Mouse (Mus musculus) macrophage (primary cell): Measurements from ENCODE around the gene Apof. TPM values are rescaled to one million over a fixed set of nuclear protein-coding genes. Genes with fewer than 3 reads are reported as not detected.

Experiments used
- H3K27ac ChIP-seq: fragments of 350-480 bp; formaldehyde crosslinking; 2 replicates; pipeline ENCODE4 v1.9.0; 2021
- H3K36me3 ChIP-seq: fragments of 350-480 bp; formaldehyde crosslinking; 2 replicates; pipeline ENCODE4 v1.9.0; 2021; ENCODE audit errors: inconsistent target
- H3K4me3 ChIP-seq: fragments of 350-480 bp; formaldehyde crosslinking; 2 replicates; pipeline ENCODE4 v1.9.0; 2021; ENCODE audit errors: inconsistent target
- H3K79me2 ChIP-seq: fragments of 350-480 bp; formaldehyde crosslinking; 2 replicates; pipeline ENCODE4 v1.9.0; 2021; ENCODE audit errors: inconsistent target
- WGBS: methylation state at CpG from one replicate; pipeline ENCODE4 v1.1.7; 2026; ENCODE audit warnings: inconsistent platforms; ENCODE audit not compliant: missing documents; 5-methylcytosine and 5-hydroxymethylcytosine counted together
- polyA plus RNA-seq: library from polyadenylated mRNA; stranded (reverse); fragments of 250-400 nt; gene quantifications from 3 replicates; pipeline ENCODE4 v1.2.4, GENCODE M21; 2018; ENCODE audit warnings: inconsistent platforms
- total RNA-seq, 78 experiments: library from RNA; depleted of rRNA; stranded (reverse); fragments of 250-400 nt; gene quantifications; 1 replicate in 9 of 78; 2 replicates in 24 of 78; 3 replicates in 43 of 78; 4 replicates in 2 of 78; pipeline ENCODE4 v1.2.4; 2018; ENCODE audit warnings: inconsistent platforms in 56 of 78

Apof gene
- 1 to 10 TPM in 3 of 26 experiments, under 1 TPM in 4, not detected in 19; 0.62 to 1.2 (median 0.96) TPM for total RNA-seq (2018; cell fraction: chromatin; rRNA removed)
- total RNA-seq (2018; cell fraction: cytosol; rRNA removed) = under 1 TPM in 16 of 26 experiments, not detected in 10; 0.14 to 0.74 (median 0.34) TPM
- 1 to 10 TPM in 2 of 26 experiments, under 1 TPM in 8, not detected in 16; 0.48 to 1.2 (median 0.74) TPM for total RNA-seq (2018; cell fraction: nucleus; rRNA removed)
- 0.16 to 0.18 TPM in 2 of 3 replicates, not detected in the other for polyA plus RNA-seq

- Histone ChIP-seq H3K27ac (no peak within 1 kb of the TSS; the same call in 1 of the 2 replicates), H3K4me3 (no peak within 1 kb of the TSS), H3K79me2 (peaks cover 31% of the 10 kb centered on the region), H3K36me3 (peaks cover 5% of the 10 kb centered on the region; the same call in 1 of the 2 replicates)
- 100% methylated on average over 5 of the region's 6 CpGs for WGBS
Measured at GRCm38 (mm10) chr10:128268371-128268770, at the start of gene Apof. Apof (plus strand) TSS chr10:128268671.

DNA sequence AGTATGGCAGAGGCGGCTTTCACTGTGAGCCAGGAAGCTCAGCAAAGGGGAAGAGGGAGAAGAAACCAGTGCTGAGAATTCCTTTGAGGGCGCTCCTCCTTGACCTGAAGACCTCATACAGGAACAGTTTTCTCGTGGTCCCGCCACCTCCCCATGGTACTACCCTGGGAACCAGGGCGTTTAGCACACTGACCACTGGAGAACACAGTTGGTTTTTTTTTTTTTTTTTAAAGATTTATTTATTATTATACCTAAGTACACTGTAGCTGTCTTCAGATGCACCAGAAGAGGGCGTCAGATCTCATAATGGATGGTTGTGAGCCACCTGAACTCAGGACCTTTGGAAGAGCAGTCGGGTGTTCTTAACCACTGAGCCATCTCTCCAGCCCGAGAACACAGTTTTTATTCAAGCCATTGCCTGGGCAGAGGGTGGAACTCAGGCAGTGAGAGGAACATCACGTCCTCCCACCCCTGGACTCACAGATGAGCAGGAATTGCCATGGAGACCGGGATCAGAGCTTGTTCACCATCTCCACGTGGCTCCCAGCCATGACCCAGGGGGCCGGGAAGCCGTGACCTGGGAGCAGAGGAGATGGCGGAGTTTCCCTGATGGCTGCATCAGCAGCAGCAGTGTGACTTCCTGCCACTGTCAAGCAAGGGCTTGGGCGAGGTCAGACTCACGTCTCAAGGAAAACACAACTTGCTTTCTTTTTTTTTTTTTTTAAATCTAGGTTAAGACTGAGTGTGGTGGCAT, 46.8 kb upstream of the Apof start:
- Histone ChIP-seq H3K4me3 (no peak overlapping the region), H3K79me2 (no peaks in the 10 kb centered on the region), H3K36me3 (no peaks in the 10 kb centered on the region), H3K27ac (no peak overlapping the region)
- 78% methylated on average over 16 of the region's 16 CpGs for WGBS

DNA sequence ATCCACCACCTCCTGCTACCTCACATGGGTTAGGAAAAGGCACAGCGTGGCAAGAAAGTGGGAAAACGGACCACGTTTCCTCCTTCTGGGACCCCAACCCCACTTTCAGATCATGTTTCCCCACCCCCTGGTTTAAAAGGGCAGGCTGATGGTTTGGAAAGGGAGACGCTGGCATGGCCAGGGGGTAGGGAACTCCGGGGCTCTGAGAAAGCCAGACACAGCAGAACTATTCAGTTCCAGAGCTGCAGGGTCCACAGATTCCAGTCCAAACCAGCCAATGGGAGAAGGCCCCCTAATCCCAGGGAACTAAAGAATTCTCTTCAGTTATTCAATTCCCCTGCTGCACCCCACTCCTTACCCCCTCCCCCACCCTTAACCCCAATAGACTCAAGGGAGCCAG, 43.4 kb upstream of the Apof start:
- H3K79me2 ChIP-seq = no peaks in the 10 kb centered on the region
- no peak overlapping the region for H3K4me3 ChIP-seq
- no peak overlapping the region for H3K27ac ChIP-seq
- 88% methylated on average over 5 of the region's 5 CpGs for WGBS
- no peaks in the 10 kb centered on the region for H3K36me3 ChIP-seq

DNA sequence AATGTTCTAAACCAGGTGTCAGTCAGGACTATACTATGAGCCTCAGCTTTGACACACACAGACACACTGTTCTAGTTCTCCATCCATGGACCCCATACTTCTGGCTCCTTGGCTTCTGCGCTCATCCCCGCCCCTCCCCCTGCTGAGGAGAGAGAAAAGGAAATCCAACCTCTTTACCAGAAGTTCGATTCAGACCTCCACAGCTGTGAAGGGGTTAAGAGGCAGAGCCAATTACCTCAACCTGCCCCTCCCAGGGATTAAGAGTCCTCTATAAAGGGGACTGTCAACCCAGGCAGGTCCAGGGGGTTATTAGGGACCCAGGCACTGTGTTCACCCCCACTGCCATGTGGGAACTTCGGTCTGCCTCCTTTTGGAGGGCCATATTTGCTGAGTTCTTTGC, 42.9 kb upstream of the Apof start, which contains the start of gene Mip:
Gene Mip, plus strand, starts transcription at position 301 of the 400 bp plus-strand sequence.
- WGBS = 80% methylated on average over 4 of the region's 4 CpGs
- Histone ChIP-seq H3K27ac (no peak within 1 kb of the TSS), H3K4me3 (no peak within 1 kb of the TSS), H3K79me2 (no peaks in the 10 kb centered on the region), H3K36me3 (no peaks in the 10 kb centered on the region)

GRCm38 (mm10) chr10:128227592-128227991, 40.9 kb upstream of the Apof start:
- Histone ChIP-seq H3K27ac (no peak overlapping the region), H3K4me3 (no peak overlapping the region), H3K36me3 (no peaks in the 10 kb centered on the region), H3K79me2 (no peaks in the 10 kb centered on the region)
- WGBS = 76% methylated on average over 9 of the region's 9 CpGs

DNA sequence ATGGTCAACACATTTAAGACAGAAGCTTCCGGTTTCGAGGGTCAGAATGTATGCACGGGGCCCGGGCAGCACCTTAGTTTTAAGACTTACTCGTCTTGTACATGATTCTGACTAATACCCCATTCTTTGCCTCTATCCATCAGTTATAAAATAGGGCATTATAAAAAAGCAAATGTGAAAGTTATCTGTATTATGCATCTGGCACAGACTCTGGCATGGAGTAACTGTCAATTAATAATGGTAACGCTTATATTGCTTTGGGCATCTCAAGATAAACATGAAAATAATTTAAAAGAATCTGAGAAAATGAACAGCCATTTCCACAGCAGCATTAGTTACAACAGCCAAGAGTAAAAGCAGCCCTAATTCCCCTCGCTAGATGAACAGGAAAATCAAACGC, 40.5 kb upstream of the Apof start:
- 92% methylated on average over 8 of the region's 8 CpGs for WGBS

DNA sequence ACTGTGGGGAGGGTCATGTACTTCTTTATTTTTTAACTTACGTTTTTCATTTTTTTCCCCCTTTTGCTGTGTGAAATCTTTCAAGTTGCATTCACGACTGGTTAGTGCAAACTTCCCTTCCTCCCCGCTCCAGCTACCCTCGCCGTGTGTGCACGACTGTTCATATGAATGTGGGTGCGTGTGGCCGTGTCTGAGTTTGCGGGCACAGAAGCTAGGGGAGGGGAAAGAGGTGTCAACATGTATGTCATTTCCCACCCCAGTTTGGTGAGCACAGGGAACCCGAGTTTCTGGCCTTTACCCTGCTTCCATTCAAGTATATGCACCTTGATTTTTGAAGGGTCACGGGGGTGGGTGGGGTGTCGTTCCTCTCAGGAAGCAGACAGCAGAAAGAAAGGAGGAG, 37.9 kb upstream of the Apof start:
- WGBS = 32% methylated on average over 12 of the region's 12 CpGs
- H3K79me2 ChIP-seq = peaks cover 12% of the 10 kb centered on the region; the same call in 1 of the 2 replicates
- H3K4me3 ChIP-seq = no peak overlapping the region
- peak overlapping the region; percentile 80; the same call in 1 of the 2 replicates for H3K27ac ChIP-seq
- H3K36me3 ChIP-seq = no peaks in the 10 kb centered on the region

More for the DNA sequence above, 40.5 kb upstream of the Apof start:
- H3K4me3 ChIP-seq = no peak overlapping the region
- H3K36me3 ChIP-seq = no peaks in the 10 kb centered on the region
- H3K79me2 ChIP-seq = no peaks in the 10 kb centered on the region
- H3K27ac ChIP-seq = no peak overlapping the region

- 5% methylated on average over 5 of the region's 5 CpGs for WGBS
- peak overlapping the region; percentile 81 for H3K4me3 ChIP-seq
Measured at GRCm38 (mm10) chr10:128231146-128231545, 37.3 kb upstream of the Apof start.

GRCm38 (mm10) chr10:128231697-128232419, 36.6 kb upstream of the Apof start, which contains the start of gene Timeless:
Timeless (plus strand) TSS chr10:128232065.
- H3K79me2 ChIP-seq = peaks cover 18% of the 10 kb centered on the region; the same call in 1 of the 2 replicates
- peak within 1 kb of the TSS; percentile 81 for H3K4me3 ChIP-seq
- peak within 1 kb of the TSS; percentile 85 for H3K27ac ChIP-seq
- WGBS = 1% methylated on average over 43 of the region's 58 CpGs
- H3K36me3 ChIP-seq = no peaks in the 10 kb centered on the region

More at GRCm38 (mm10) chr10:128231146-128231545, 37.3 kb upstream of the Apof start:
- H3K27ac ChIP-seq = peak overlapping the region; percentile 80
- peaks cover 18% of the 10 kb centered on the region; the same call in 1 of the 2 replicates for H3K79me2 ChIP-seq
- no peaks in the 10 kb centered on the region for H3K36me3 ChIP-seq

DNA sequence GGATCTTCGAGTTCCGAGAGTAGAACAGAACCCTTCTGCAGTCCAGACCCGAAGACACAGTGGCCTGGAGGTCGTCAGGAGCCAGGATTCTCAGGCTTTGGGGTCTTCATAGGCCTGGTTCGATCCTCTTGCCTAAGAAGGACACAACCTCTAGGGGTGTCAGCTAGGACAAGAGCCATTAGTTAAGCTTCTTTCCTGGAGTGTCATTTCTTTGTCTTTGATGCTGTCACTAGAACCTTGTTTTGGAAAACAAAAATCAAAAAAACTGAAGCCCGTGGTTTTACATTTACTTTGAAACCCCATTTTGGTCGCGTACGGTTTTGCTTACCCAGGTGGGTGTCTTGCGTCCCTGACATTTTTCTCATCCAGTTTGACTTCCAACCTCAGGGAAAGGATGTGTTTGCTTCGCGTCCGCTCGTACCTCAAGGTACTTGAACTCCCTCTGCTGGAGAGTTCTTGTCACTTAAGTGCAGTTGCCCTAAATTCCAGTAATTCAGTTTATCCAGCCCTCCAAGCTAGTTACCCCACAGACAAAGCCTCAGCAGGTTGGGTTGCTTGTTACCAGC, 36.0 kb upstream of the Apof start:
- Histone ChIP-seq H3K79me2 (peaks cover 18% of the 10 kb centered on the region; the same call in 1 of the 2 replicates), H3K4me3 (peak overlapping the region; percentile 81), H3K36me3 (no peaks in the 10 kb centered on the region), H3K27ac (peak overlapping the region; percentile 85)
- 3% methylated on average over 14 of the region's 14 CpGs for WGBS

DNA sequence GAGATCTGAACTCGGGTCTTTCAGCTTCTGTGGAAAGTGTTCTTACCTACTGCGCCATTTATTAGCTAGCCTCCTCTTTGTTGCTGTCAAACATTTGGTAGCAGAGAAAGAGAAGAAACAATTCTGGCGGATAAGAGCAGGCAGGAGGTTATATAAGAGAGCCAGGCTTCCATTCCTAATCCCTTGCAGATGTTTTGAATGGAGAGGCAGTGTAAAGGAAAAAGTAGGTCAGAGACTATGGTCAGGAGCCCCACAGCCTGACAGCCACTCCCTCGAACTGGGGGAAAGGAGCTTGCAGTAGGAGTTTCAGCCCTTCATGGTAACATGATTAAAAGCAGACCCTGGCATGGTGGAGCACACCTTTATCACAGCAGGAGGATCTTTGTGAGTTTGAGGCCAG, 32.1 kb upstream of the Apof start:
- Histone ChIP-seq H3K4me3 (no peak overlapping the region), H3K36me3 (peaks cover 7% of the 10 kb centered on the region; the same call in 1 of the 2 replicates), H3K27ac (no peak overlapping the region), H3K79me2 (peaks cover 18% of the 10 kb centered on the region; the same call in 1 of the 2 replicates)
- 83% methylated on average over 4 of the region's 4 CpGs for WGBS

GRCm38 (mm10) chr10:128237807-128238480, 30.5 kb upstream of the Apof start:
- peaks cover 18% of the 10 kb centered on the region; the same call in 1 of the 2 replicates for H3K79me2 ChIP-seq
- 67% methylated on average over 15 of the region's 15 CpGs for WGBS
- H3K36me3 ChIP-seq = peaks cover 8% of the 10 kb centered on the region; the same call in 1 of the 2 replicates
- H3K4me3 ChIP-seq = no peak overlapping the region
- H3K27ac ChIP-seq = peak overlapping the region; percentile 41

DNA sequence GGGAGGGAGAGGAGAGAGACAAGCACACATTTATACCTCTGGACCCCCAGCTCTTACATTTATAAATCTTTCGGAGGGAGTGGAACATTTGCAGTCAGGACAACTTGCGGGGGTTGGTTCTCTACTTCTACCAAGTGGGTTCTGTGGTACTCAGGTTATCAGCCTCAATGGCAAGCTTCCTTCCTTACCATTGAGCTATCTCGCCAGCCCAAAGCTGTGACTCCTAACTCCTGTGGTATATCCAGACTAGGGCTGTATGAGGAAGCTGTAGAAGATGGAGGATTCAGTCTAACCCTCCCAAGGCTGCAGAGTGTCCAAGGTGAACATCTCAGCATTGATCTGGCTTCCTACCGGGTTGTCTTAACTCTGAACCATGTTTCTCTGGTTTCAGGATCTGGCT, 29.3 kb upstream of the Apof start:
- Histone ChIP-seq H3K27ac (no peak overlapping the region), H3K79me2 (peaks cover 17% of the 10 kb centered on the region; the same call in 1 of the 2 replicates), H3K4me3 (no peak overlapping the region), H3K36me3 (peaks cover 13% of the 10 kb centered on the region; the same call in 1 of the 2 replicates)
- whole genome bisulfite sequencing = 98% methylated on average over 4 of the region's 4 CpGs
